Mouse (Mus musculus) liver, adult 2 months (tissue): Measurements from ENCODE around the gene Atxn1.

ENCODE experiments used
- CTCF ChIP-seq: fragments of 200-500 bp; IDR thresholded peaks from 2 replicates; pipeline ENCODE4 v1.5.1; 2011; ENCODE audit warnings: low read depth, low read length, control low read depth
- POLR2A ChIP-seq: fragments of 200-500 bp; IDR thresholded peaks from 2 replicates; pipeline ENCODE4 v1.6.1; 2011; ENCODE audit warnings: low read length, control low read depth; ENCODE audit not compliant: insufficient read depth; ENCODE audit errors: extremely low read depth

DNA sequence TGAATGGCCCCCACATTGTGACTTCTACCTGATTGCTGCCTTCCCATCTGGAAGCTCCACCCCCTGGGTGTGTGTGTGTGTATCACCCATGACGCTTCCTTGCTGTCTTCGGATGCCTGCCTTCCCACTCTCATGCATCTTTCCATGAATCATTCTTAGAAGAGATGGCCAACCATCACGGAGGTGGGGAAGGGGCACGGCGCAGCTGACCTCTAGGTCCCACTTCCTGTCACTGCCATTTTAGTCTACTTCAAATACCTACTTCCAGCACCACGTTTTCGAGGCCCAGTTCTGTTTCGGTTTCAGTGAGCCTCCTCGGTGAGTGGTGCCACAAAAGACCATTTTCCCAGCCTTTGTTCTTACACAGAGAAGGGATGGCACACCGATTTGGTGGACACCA lies 99.2 kb downstream of the Atxn1 start:
- TF ChIP-seq CTCF (no peak), POLR2A (no peak)
